Mouse (Mus musculus) liver, adult 2 months (tissue): ENCODE data around the gene Dohh. TPM values are rescaled to one million over a fixed set of nuclear protein-coding genes. Genes with fewer than 3 reads are reported as not detected.

ENCODE experiments used
- DNase-seq: peaks from one replicate; pipeline ENCODE4 v3.0.0-alpha.2; 2011; ENCODE audit warnings: low read depth, low spot score; ENCODE audit errors: extremely low read depth
- H3K27ac ChIP-seq: fragments of 200-500 bp; replicated peaks from 2 replicates; pipeline ENCODE4 v1.5.1; 2012; ENCODE audit warnings: low read depth, mild to moderate bottlenecking, control low read depth, inconsistent platforms, low read length; ENCODE audit not compliant: insufficient read depth
- H3K27me3 ChIP-seq: fragments of 200-500 bp; 2 replicates; pipeline ENCODE4 v1.6.1; 2012; ENCODE audit warnings: mild to moderate bottlenecking, moderate library complexity, low read length, inconsistent platforms; ENCODE audit not compliant: control insufficient read depth, insufficient read depth
- H3K36me3 ChIP-seq: fragments of 200-500 bp; 2 replicates; pipeline ENCODE4 v1.6.1; 2012; ENCODE audit warnings: low read length, inconsistent platforms; ENCODE audit not compliant: control insufficient read depth, insufficient read depth
- H3K4me1 ChIP-seq: fragments of 200-500 bp; 2 replicates; pipeline ENCODE4 v1.6.1; 2011; ENCODE audit warnings: low read length; ENCODE audit not compliant: control insufficient read depth, insufficient read depth
- H3K4me3 ChIP-seq: fragments of 200-500 bp; 2 replicates; pipeline ENCODE4 v1.5.1; 2011; ENCODE audit warnings: low read depth, mild to moderate bottlenecking, control low read depth, low read length, moderate library complexity; ENCODE audit not compliant: insufficient read depth
- H3K79me2 ChIP-seq: fragments of 200-500 bp; 2 replicates; pipeline ENCODE4 v1.6.1; 2012; ENCODE audit warnings: inconsistent platforms, mild to moderate bottlenecking, low read length, moderate library complexity; ENCODE audit not compliant: control insufficient read depth, insufficient read depth
- H3K9ac ChIP-seq: fragments of 200-500 bp; 2 replicates; pipeline ENCODE4 v1.6.1; 2012; ENCODE audit warnings: low read depth, mild to moderate bottlenecking, control low read depth, inconsistent platforms, low read length
- CTCF ChIP-seq: fragments of 200-500 bp; IDR thresholded peaks from 2 replicates; pipeline ENCODE4 v1.5.1; 2011; ENCODE audit warnings: low read depth, low read length, control low read depth
- POLR2A ChIP-seq: fragments of 200-500 bp; IDR thresholded peaks from 2 replicates; pipeline ENCODE4 v1.6.1; 2011; ENCODE audit warnings: low read length, control low read depth; ENCODE audit not compliant: insufficient read depth; ENCODE audit errors: extremely low read depth
- WGBS: fragments of 180-500 bp; shearing (Covaris S2); methylation state at CpG from one replicate; pipeline ENCODE4 v1.1.7; 2018; 5-methylcytosine and 5-hydroxymethylcytosine counted together
- polyA plus RNA-seq: library from polyadenylated mRNA; depleted of rRNA; stranded (reverse); fragments of >200 nt; gene quantifications from 2 replicates; pipeline ENCODE4 v1.2.3, GENCODE M21; 2012
- total RNA-seq: library from RNA; depleted of rRNA; stranded (reverse); fragments of >200 nt; gene quantifications from 2 replicates; pipeline ENCODE4 v1.2.3, GENCODE M21; 2014

Gene Dohh
- total and polyA plus RNA-seq, 2 experiments, result 39.7 to 49.7 TPM

- Histone ChIP-seq H3K4me1 (peaks cover 14% of the 10 kb centered on the region), H3K36me3 (0 out of 2 replicates have a peak, but pooled peaks cover 1% of the 10 kb centered on the region), H3K4me3 (peak overlapping the region; percentile 88), H3K27ac (peak overlapping the region; percentile 70), H3K9ac (peak overlapping the region; percentile 89), H3K79me2 (peaks cover 13% of the 10 kb centered on the region), H3K27me3 (no peaks in the 10 kb centered on the region)
- under 1% methylated on average over 19 of the region's 19 CpGs for WGBS
- DNase-seq, result no peak
- TF ChIP-seq POLR2A (no peak), CTCF (no peak)
Observed at GRCm38 (mm10) chr10:81384605-81384982, 366 bp downstream of the Dohh start.

GRCm38 (mm10) chr10:81385603-81386306 is 1.5 kb downstream of the Dohh start:
- H3K36me3 ChIP-seq, result 0 out of 2 replicates have a peak, but pooled peaks cover 1% of the 10 kb centered on the region
- H3K27me3 ChIP-seq, result no peaks in the 10 kb centered on the region
- DNase-seq, result no peak
- H3K9ac ChIP-seq, result no peak overlapping the region
- WGBS, result 52% methylated on average over 22 of the region's 22 CpGs
- H3K4me1 ChIP-seq, result peaks cover 14% of the 10 kb centered on the region
- H3K27ac ChIP-seq, result no peak overlapping the region
- no peak overlapping the region for H3K4me3 ChIP-seq
- TF ChIP-seq CTCF (no peak), POLR2A (no peak)
- H3K79me2 ChIP-seq, result peaks cover 13% of the 10 kb centered on the region

- no peak overlapping the region for H3K27ac ChIP-seq
- 86% methylated on average over 20 of the region's 20 CpGs for WGBS
- no peak overlapping the region for H3K9ac ChIP-seq
- H3K4me1 ChIP-seq, result peaks cover 14% of the 10 kb centered on the region
- H3K27me3 ChIP-seq, result no peaks in the 10 kb centered on the region
- H3K36me3 ChIP-seq, result 0 out of 2 replicates have a peak, but pooled peaks cover 1% of the 10 kb centered on the region
- peaks cover 13% of the 10 kb centered on the region for H3K79me2 ChIP-seq
- TF ChIP-seq CTCF, result no peak
- TF ChIP-seq POLR2A, result no peak
- no peak for DNase-seq
- H3K4me3 ChIP-seq, result no peak overlapping the region
Observed at GRCm38 (mm10) chr10:81387716-81388115, 3.5 kb downstream of the Dohh start.

GRCm38 (mm10) chr10:81388505-81389055 is 4.4 kb downstream of the Dohh start, which contains the start of gene Gm48552:
Gene Gm48552 (plus strand): TSS chr10:81389005.
- H3K36me3 ChIP-seq, result 0 out of 2 replicates have a peak, but pooled peaks cover 1% of the 10 kb centered on the region
- H3K4me3 ChIP-seq, result no peak within 1 kb of the TSS
- TF ChIP-seq POLR2A (no peak), CTCF (no peak)
- H3K27ac ChIP-seq, result no peak within 1 kb of the TSS
- H3K79me2 ChIP-seq, result peaks cover 13% of the 10 kb centered on the region
- peak; percentile 58 for DNase-seq
- 32% methylated on average over 5 of the region's 5 CpGs for WGBS
- H3K9ac ChIP-seq, result no peak within 1 kb of the TSS
- H3K4me1 ChIP-seq, result peaks cover 17% of the 10 kb centered on the region
- H3K27me3 ChIP-seq, result no peaks in the 10 kb centered on the region

GRCm38 (mm10) chr10:81389373-81389772 is 5.1 kb downstream of the Dohh start:
- no peak for TF ChIP-seq CTCF
- TF ChIP-seq POLR2A, result no peak
- H3K4me3 ChIP-seq, result no peak overlapping the region
- no peaks in the 10 kb centered on the region for H3K27me3 ChIP-seq
- DNase-seq, result peak; percentile 43
- H3K36me3 ChIP-seq, result 0 out of 2 replicates have a peak, but pooled peaks cover 1% of the 10 kb centered on the region
- H3K9ac ChIP-seq, result no peak overlapping the region
- WGBS, result 19% methylated on average over 3 of the region's 3 CpGs
- H3K27ac ChIP-seq, result no peak overlapping the region
- peaks cover 17% of the 10 kb centered on the region for H3K4me1 ChIP-seq
- H3K79me2 ChIP-seq, result peaks cover 13% of the 10 kb centered on the region
